Mouse (Mus musculus): ENCODE measurements at regions not wholly inside any gene's neighbourhood (a gene's known extent, or its start where the extent isn't known, plus 50 kb on each side); places are given as distances from the start of the nearest gene placed in this dataset.

GRCm38 (mm10) chr1:194565574-194565973 lies 52.4 kb upstream of the Plxna2 start:
- DNase-seq (ENCODE audit: low spot score) (no peak), ATAC-seq (ENCODE audit: insufficient number of reproducible peaks, low FRiP score, low TSS enrichment, low read depth) (no peak)
- no peak overlapping the region for H3K4me3 ChIP-seq (ENCODE audit: low read depth, low read length)
- WGBS = 95% methylated on average over 1 of the region's 1 CpGs
- H3K36me3 ChIP-seq (ENCODE audit: control insufficient read depth, insufficient read depth, low read length) = no peaks in the 10 kb centered on the region
- no peaks in the 10 kb centered on the region for H3K4me1 ChIP-seq (ENCODE audit: control insufficient read depth, insufficient read depth, low read length)
- no peak overlapping the region for H3K4me2 ChIP-seq (ENCODE audit: low read depth, severe bottlenecking)
- H3K9me3 ChIP-seq (ENCODE audit: control insufficient read depth, low read length) = no peaks in the 10 kb centered on the region
- no peaks in the 10 kb centered on the region for H3K27me3 ChIP-seq (ENCODE audit: control insufficient read depth, insufficient read depth, low read length)
- H3K27ac ChIP-seq (replicated peaks; ENCODE audit: low read depth, low read length) = no peak overlapping the region
- H3K9ac ChIP-seq (ENCODE audit: low read length) = no peak overlapping the region

GRCm38 (mm10) chr1:194563946-194564345 lies 54.1 kb upstream of the Plxna2 start:
- H3K9ac ChIP-seq (ENCODE audit: low read length) = no peak overlapping the region
- WGBS = 77% methylated on average over 2 of the region's 2 CpGs

GRCm38 (mm10) chr1:194561098-194561497 lies 56.9 kb upstream of the Plxna2 start:
- WGBS = 67% methylated on average over 1 of the region's 1 CpGs
- DNase-seq (ENCODE audit: low spot score) (no peak), ATAC-seq (ENCODE audit: insufficient number of reproducible peaks, low FRiP score, low TSS enrichment, low read depth) (no peak)

More at GRCm38 (mm10) chr1:194563946-194564345, 54.1 kb upstream of the Plxna2 start:
- no peaks in the 10 kb centered on the region for H3K27me3 ChIP-seq (ENCODE audit: control insufficient read depth, insufficient read depth, low read length)
- no peaks in the 10 kb centered on the region for H3K36me3 ChIP-seq (ENCODE audit: control insufficient read depth, insufficient read depth, low read length)
- no peaks in the 10 kb centered on the region for H3K9me3 ChIP-seq (ENCODE audit: control insufficient read depth, low read length)
- H3K4me3 ChIP-seq (ENCODE audit: low read depth, low read length) = no peak overlapping the region
- no peak for DNase-seq (ENCODE audit: low spot score)
- ATAC-seq (ENCODE audit: insufficient number of reproducible peaks, low FRiP score, low TSS enrichment, low read depth) = no peak
- H3K4me1 ChIP-seq (ENCODE audit: control insufficient read depth, insufficient read depth, low read length) = no peaks in the 10 kb centered on the region
- no peak overlapping the region for H3K4me2 ChIP-seq (ENCODE audit: low read depth, severe bottlenecking)
- H3K27ac ChIP-seq (replicated peaks; ENCODE audit: low read depth, low read length) = no peak overlapping the region

GRCm38 (mm10) chr1:194548661-194549060 lies 69.4 kb upstream of the Plxna2 start:
- Histone ChIP-seq H3K27ac (replicated peaks; ENCODE audit: low read depth, low read length) (no peak overlapping the region), H3K9me3 (ENCODE audit: control insufficient read depth, low read length) (no peaks in the 10 kb centered on the region), H3K27me3 (ENCODE audit: control insufficient read depth, insufficient read depth, low read length) (no peaks in the 10 kb centered on the region), H3K4me1 (ENCODE audit: control insufficient read depth, insufficient read depth, low read length) (no peaks in the 10 kb centered on the region), H3K9ac (ENCODE audit: low read length) (no peak overlapping the region), H3K4me2 (ENCODE audit: low read depth, severe bottlenecking) (no peak overlapping the region), H3K4me3 (ENCODE audit: low read depth, low read length) (no peak overlapping the region), H3K36me3 (ENCODE audit: control insufficient read depth, insufficient read depth, low read length) (no peaks in the 10 kb centered on the region)
- ATAC-seq (ENCODE audit: insufficient number of reproducible peaks, low FRiP score, low TSS enrichment, low read depth) = no peak
- DNase-seq (ENCODE audit: low spot score) = no peak

More at GRCm38 (mm10) chr1:194561098-194561497, 56.9 kb upstream of the Plxna2 start:
- H3K4me1 ChIP-seq (ENCODE audit: control insufficient read depth, insufficient read depth, low read length) = no peaks in the 10 kb centered on the region
- no peaks in the 10 kb centered on the region for H3K9me3 ChIP-seq (ENCODE audit: control insufficient read depth, low read length)
- H3K4me2 ChIP-seq (ENCODE audit: low read depth, severe bottlenecking) = no peak overlapping the region
- H3K36me3 ChIP-seq (ENCODE audit: control insufficient read depth, insufficient read depth, low read length) = no peaks in the 10 kb centered on the region
- no peak overlapping the region for H3K9ac ChIP-seq (ENCODE audit: low read length)
- H3K27ac ChIP-seq (replicated peaks; ENCODE audit: low read depth, low read length) = no peak overlapping the region
- no peak overlapping the region for H3K4me3 ChIP-seq (ENCODE audit: low read depth, low read length)
- H3K27me3 ChIP-seq (ENCODE audit: control insufficient read depth, insufficient read depth, low read length) = no peaks in the 10 kb centered on the region

GRCm38 (mm10) chr1:194548243-194548642 lies 69.8 kb upstream of the Plxna2 start:
- 95% methylated on average over 1 of the region's 1 CpGs for WGBS
- ATAC-seq (ENCODE audit: insufficient number of reproducible peaks, low FRiP score, low TSS enrichment, low read depth) (no peak), DNase-seq (ENCODE audit: low spot score) (no peak)
- no peaks in the 10 kb centered on the region for H3K27me3 ChIP-seq (ENCODE audit: control insufficient read depth, insufficient read depth, low read length)
- H3K4me1 ChIP-seq (ENCODE audit: control insufficient read depth, insufficient read depth, low read length) = no peaks in the 10 kb centered on the region
- no peak overlapping the region for H3K4me3 ChIP-seq (ENCODE audit: low read depth, low read length)
- H3K4me2 ChIP-seq (ENCODE audit: low read depth, severe bottlenecking) = no peak overlapping the region
- no peak overlapping the region for H3K9ac ChIP-seq (ENCODE audit: low read length)
- no peaks in the 10 kb centered on the region for H3K36me3 ChIP-seq (ENCODE audit: control insufficient read depth, insufficient read depth, low read length)
- H3K27ac ChIP-seq (replicated peaks; ENCODE audit: low read depth, low read length) = no peak overlapping the region
- H3K9me3 ChIP-seq (ENCODE audit: control insufficient read depth, low read length) = no peaks in the 10 kb centered on the region

- Histone ChIP-seq H3K4me3 (ENCODE audit: low read depth, low read length) (no peak overlapping the region), H3K27ac (replicated peaks; ENCODE audit: low read depth, low read length) (no peak overlapping the region), H3K36me3 (ENCODE audit: control insufficient read depth, insufficient read depth, low read length) (no peaks in the 10 kb centered on the region), H3K27me3 (ENCODE audit: control insufficient read depth, insufficient read depth, low read length) (no peaks in the 10 kb centered on the region), H3K9ac (ENCODE audit: low read length) (no peak overlapping the region), H3K4me1 (ENCODE audit: control insufficient read depth, insufficient read depth, low read length) (no peaks in the 10 kb centered on the region), H3K4me2 (ENCODE audit: low read depth, severe bottlenecking) (no peak overlapping the region), H3K9me3 (ENCODE audit: control insufficient read depth, low read length) (no peaks in the 10 kb centered on the region)
- ATAC-seq (ENCODE audit: insufficient number of reproducible peaks, low FRiP score, low TSS enrichment, low read depth) (no peak), DNase-seq (ENCODE audit: low spot score) (no peak)
- 87% methylated on average over 2 of the region's 2 CpGs for WGBS
These were observed 77.1 kb upstream of the Plxna2 start for GRCm38 (mm10) chr1:194540923-194541322.

GRCm38 (mm10) chr1:194527342-194528165 lies 90.5 kb upstream of the Plxna2 start:
- Histone ChIP-seq H3K9me3 (ENCODE audit: control insufficient read depth, low read length) (no peaks in the 10 kb centered on the region), H3K4me2 (ENCODE audit: low read depth, severe bottlenecking) (no peak overlapping the region), H3K27ac (replicated peaks; ENCODE audit: low read depth, low read length) (no peak overlapping the region), H3K36me3 (ENCODE audit: control insufficient read depth, insufficient read depth, low read length) (no peaks in the 10 kb centered on the region), H3K27me3 (ENCODE audit: control insufficient read depth, insufficient read depth, low read length) (no peaks in the 10 kb centered on the region), H3K4me3 (ENCODE audit: low read depth, low read length) (no peak overlapping the region), H3K9ac (ENCODE audit: low read length) (no peak overlapping the region), H3K4me1 (ENCODE audit: control insufficient read depth, insufficient read depth, low read length) (no peaks in the 10 kb centered on the region)
- WGBS = 90% methylated on average over 2 of the region's 2 CpGs
- ATAC-seq (ENCODE audit: insufficient number of reproducible peaks, low FRiP score, low TSS enrichment, low read depth) (no peak), DNase-seq (ENCODE audit: low spot score) (no peak)

- Histone ChIP-seq H3K4me2 (ENCODE audit: low read depth, severe bottlenecking) (no peak overlapping the region), H3K9ac (ENCODE audit: low read length) (no peak overlapping the region), H3K4me1 (ENCODE audit: control insufficient read depth, insufficient read depth, low read length) (no peaks in the 10 kb centered on the region), H3K4me3 (ENCODE audit: low read depth, low read length) (no peak overlapping the region), H3K27ac (replicated peaks; ENCODE audit: low read depth, low read length) (no peak overlapping the region), H3K9me3 (ENCODE audit: control insufficient read depth, low read length) (no peaks in the 10 kb centered on the region), H3K27me3 (ENCODE audit: control insufficient read depth, insufficient read depth, low read length) (no peaks in the 10 kb centered on the region), H3K36me3 (ENCODE audit: control insufficient read depth, insufficient read depth, low read length) (no peaks in the 10 kb centered on the region)
- WGBS = 91% methylated on average over 2 of the region's 2 CpGs
- ATAC-seq (ENCODE audit: insufficient number of reproducible peaks, low FRiP score, low TSS enrichment, low read depth) (no peak), DNase-seq (ENCODE audit: low spot score) (no peak)
These were observed 93.0 kb upstream of the Plxna2 start for GRCm38 (mm10) chr1:194524976-194525375.

GRCm38 (mm10) chr1:194521216-194521615 lies 96.8 kb upstream of the Plxna2 start:
- Histone ChIP-seq H3K4me2 (ENCODE audit: low read depth, severe bottlenecking) (no peak overlapping the region), H3K4me1 (ENCODE audit: control insufficient read depth, insufficient read depth, low read length) (no peaks in the 10 kb centered on the region), H3K27me3 (ENCODE audit: control insufficient read depth, insufficient read depth, low read length) (no peaks in the 10 kb centered on the region), H3K9ac (ENCODE audit: low read length) (no peak overlapping the region), H3K4me3 (ENCODE audit: low read depth, low read length) (no peak overlapping the region), H3K36me3 (ENCODE audit: control insufficient read depth, insufficient read depth, low read length) (no peaks in the 10 kb centered on the region), H3K27ac (replicated peaks; ENCODE audit: low read depth, low read length) (no peak overlapping the region), H3K9me3 (ENCODE audit: control insufficient read depth, low read length) (no peaks in the 10 kb centered on the region)
- 94% methylated on average over 2 of the region's 2 CpGs for WGBS
- no peak for ATAC-seq (ENCODE audit: insufficient number of reproducible peaks, low FRiP score, low TSS enrichment, low read depth)
- DNase-seq (ENCODE audit: low spot score) = no peak
